Mouse (Mus musculus) ovary, postnatal 36 days (tissue): ENCODE data around the gene Hdac7.
A peak's percentile ranks its signal among the peaks of the same experiment; 100 is the strongest.

ENCODE experiments used
- DNase-seq: peaks from one replicate; pipeline ENCODE4 v3.0.0; 2022; ENCODE audit warnings: low spot score, mixed read lengths

The Hdac7 gene

GRCm38 (mm10) chr15:97854551-97854950, 10.2 kb upstream of the Hdac7 start:
- no peak for DNase-seq

- DNase-seq, result no peak
Observed at GRCm38 (mm10) chr15:97854059-97854458, 9.8 kb upstream of the Hdac7 start.

- no peak for DNase-seq
Observed at GRCm38 (mm10) chr15:97852291-97852690, 8.0 kb upstream of the Hdac7 start.

- DNase-seq, result no peak
Observed at GRCm38 (mm10) chr15:97851011-97851410, 6.7 kb upstream of the Hdac7 start.

- DNase-seq, result no peak
Observed at GRCm38 (mm10) chr15:97850441-97850840, 6.1 kb upstream of the Hdac7 start.

- DNase-seq, result peak; percentile 71
Observed at GRCm38 (mm10) chr15:97849116-97849911, 5.0 kb upstream of the Hdac7 start.

- no peak for DNase-seq
Observed at GRCm38 (mm10) chr15:97847866-97848265, 3.6 kb upstream of the Hdac7 start.

GRCm38 (mm10) chr15:97847285-97847684, 3.0 kb upstream of the Hdac7 start:
- no peak for DNase-seq

- no peak for DNase-seq
Observed at GRCm38 (mm10) chr15:97846121-97846882, 2.0 kb upstream of the Hdac7 start.

- DNase-seq, result no peak
Observed at GRCm38 (mm10) chr15:97843247-97843651, 1.1 kb downstream of the Hdac7 start.

GRCm38 (mm10) chr15:97842058-97842457, 2.2 kb downstream of the Hdac7 start:
- DNase-seq, result no peak

- DNase-seq, result no peak
Observed at GRCm38 (mm10) chr15:97841383-97841782, 2.9 kb downstream of the Hdac7 start.

GRCm38 (mm10) chr15:97840781-97841180, 3.5 kb downstream of the Hdac7 start:
- no peak for DNase-seq

GRCm38 (mm10) chr15:97839991-97840455, 4.3 kb downstream of the Hdac7 start:
- DNase-seq, result peak; percentile 68

- no peak for DNase-seq
Observed at GRCm38 (mm10) chr15:97839473-97839872, 4.8 kb downstream of the Hdac7 start.

- no peak for DNase-seq
Observed at GRCm38 (mm10) chr15:97839012-97839411, 5.3 kb downstream of the Hdac7 start.

GRCm38 (mm10) chr15:97838395-97838794, 5.9 kb downstream of the Hdac7 start:
- no peak for DNase-seq

- DNase-seq, result no peak
Observed at GRCm38 (mm10) chr15:97837491-97838061, 6.7 kb downstream of the Hdac7 start.

GRCm38 (mm10) chr15:97836894-97837247, 7.4 kb downstream of the Hdac7 start:
- DNase-seq, result no peak

- DNase-seq, result no peak
Observed at GRCm38 (mm10) chr15:97836153-97836893, 8.0 kb downstream of the Hdac7 start.

GRCm38 (mm10) chr15:97832764-97833479, 11.4 kb downstream of the Hdac7 start:
- DNase-seq, result no peak
